Mouse (Mus musculus) frontal cortex, postnatal 14 days (tissue): ENCODE measurements around the gene Cpvl.

ENCODE experiments used
- DNase-seq, 2 experiments: peaks; one replicate each; pipeline ENCODE4 v3.0.0; 2022; ENCODE audit warnings: low spot score in 2 of 2

Cpvl gene

DNA sequence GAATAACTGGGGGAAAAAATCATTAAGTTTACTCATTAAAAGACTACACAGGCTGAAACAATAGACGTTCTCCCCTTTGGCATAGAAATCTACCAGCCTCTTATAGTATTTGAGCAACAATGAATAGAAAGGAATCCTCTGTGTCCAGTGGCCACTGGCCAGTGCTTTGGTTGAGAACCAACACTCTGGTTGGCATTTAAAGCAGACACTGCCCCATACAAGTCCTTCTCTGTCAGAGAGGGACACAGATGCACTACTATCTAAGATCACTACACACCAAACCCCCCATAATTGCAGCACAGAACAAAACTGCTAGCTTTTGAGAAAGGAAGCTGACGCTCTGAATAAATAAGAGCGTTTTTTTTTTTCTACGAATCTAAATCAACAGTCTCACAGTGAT, 93.5 kb downstream of the Cpvl start:
- DNase-seq: peak in 1 of 2 experiments; percentile 25

GRCm38 (mm10) chr6:53884496-53884895, 94.0 kb downstream of the Cpvl start:
- DNase-seq: no peak

GRCm38 (mm10) chr6:53883405-53883804, 95.1 kb downstream of the Cpvl start:
- DNase-seq: no peak

DNA sequence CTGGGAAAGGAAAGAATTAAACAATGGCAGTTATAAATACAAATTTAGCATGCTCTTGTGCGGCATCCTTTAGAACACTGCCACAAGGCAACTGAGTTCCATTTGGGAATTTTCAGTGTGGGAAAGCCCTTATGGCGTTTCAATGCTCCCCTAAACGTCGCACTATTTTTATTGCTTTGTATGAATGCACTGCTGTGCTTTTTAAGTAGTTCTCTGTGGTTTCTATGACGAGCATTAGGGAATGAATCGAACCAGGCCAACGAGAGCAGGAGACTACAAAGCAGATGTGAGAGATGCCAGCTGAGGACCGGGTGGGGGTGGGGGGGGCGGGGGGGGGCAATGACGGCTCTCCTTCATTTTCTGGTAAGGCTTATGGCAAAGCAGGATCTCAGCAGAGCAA, 96.8 kb downstream of the Cpvl start:
- no peak for DNase-seq

GRCm38 (mm10) chr6:53881235-53881606, 97.2 kb downstream of the Cpvl start:
- no peak for DNase-seq

DNA sequence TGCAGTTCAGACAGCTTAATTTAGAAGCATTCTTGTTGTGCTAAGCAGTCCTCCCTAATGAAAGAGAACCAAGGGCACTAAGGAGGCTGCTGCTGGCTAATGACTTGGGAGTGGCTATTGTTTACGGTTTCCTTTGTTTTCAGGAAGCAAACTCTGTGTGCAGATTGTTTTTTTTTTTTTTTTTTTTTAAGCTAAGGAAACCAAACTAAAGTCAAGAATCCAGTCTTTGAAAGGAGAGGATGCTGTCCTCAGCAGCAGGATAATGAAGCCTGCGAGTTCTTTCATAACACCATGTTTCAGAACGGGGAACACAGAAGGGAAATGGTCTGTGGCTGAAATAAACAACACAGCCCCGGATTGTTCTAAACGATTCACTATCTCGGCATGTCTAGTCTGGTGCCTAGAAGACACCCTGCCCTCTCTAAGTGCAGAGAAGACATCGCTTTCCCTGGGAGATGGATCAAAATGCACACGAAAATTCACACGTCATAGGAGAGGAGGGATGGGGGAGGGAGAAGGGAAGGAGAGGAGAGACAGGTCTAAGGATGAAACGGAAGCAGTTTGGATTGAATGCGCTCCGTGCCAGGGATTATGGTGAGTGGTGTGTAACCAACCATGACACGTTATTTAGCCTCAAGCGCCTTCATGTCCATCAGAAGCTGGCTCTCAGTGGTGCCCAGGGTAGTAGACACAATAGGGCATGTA, 97.8 kb downstream of the Cpvl start:
- no peak for DNase-seq

GRCm38 (mm10) chr6:53879567-53879966, 98.9 kb downstream of the Cpvl start:
- no peak for DNase-seq

DNA sequence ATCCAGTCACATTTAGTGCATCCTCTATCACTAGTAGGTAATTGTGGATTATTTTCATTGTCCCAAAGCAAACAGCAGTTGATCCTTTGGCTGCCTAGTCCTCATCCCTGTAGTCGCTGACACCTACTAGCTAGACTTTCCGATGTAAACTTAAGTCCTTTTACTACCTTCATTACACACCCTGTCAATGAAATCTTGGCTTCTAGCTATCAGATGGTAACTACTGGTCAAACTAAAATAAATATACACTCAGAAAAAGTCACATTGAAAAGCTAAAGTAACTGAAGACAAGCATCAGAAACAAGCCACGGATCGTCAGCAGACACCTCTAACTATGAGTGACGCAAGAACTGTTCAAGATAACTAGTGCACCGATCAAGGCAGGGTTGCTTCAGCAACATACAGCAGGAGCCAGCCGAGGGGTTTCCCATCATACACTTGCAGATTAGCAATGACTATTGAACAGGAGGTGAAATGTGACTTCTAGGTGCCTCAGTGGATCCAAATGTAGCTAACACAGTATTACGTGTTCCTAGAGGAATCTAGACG, 103.5 kb downstream of the Cpvl start:
- DNase-seq: no peak

- no peak for DNase-seq
These were observed 106.6 kb downstream of the Cpvl start for GRCm38 (mm10) chr6:53871903-53872302.

GRCm38 (mm10) chr6:53863011-53863410, 115.5 kb downstream of the Cpvl start:
- DNase-seq: no peak

DNA sequence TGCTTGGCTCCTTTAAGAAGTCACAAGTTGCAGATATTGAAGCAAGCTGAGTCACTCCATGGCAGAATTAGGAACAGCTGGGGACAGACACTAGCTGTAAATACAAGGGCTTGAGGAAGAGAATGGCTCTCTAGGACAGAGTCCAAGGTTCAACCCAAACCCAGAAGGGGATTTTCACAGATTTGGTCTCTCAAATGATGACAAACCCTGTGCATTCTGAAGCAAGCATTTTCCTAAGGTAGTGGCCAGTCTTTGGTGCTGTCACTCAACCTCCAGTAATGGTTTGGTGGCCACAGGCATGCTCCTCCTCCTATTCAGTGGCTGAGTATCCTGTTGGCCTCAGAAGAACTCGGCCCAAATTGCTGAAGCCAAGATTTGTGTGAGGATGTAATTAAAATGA, 119.4 kb downstream of the Cpvl start:
- DNase-seq: no peak

GRCm38 (mm10) chr6:53857822-53858221, 120.6 kb downstream of the Cpvl start:
- no peak for DNase-seq

- DNase-seq: no peak
These were observed 121.7 kb downstream of the Cpvl start for GRCm38 (mm10) chr6:53856775-53857174.

DNA sequence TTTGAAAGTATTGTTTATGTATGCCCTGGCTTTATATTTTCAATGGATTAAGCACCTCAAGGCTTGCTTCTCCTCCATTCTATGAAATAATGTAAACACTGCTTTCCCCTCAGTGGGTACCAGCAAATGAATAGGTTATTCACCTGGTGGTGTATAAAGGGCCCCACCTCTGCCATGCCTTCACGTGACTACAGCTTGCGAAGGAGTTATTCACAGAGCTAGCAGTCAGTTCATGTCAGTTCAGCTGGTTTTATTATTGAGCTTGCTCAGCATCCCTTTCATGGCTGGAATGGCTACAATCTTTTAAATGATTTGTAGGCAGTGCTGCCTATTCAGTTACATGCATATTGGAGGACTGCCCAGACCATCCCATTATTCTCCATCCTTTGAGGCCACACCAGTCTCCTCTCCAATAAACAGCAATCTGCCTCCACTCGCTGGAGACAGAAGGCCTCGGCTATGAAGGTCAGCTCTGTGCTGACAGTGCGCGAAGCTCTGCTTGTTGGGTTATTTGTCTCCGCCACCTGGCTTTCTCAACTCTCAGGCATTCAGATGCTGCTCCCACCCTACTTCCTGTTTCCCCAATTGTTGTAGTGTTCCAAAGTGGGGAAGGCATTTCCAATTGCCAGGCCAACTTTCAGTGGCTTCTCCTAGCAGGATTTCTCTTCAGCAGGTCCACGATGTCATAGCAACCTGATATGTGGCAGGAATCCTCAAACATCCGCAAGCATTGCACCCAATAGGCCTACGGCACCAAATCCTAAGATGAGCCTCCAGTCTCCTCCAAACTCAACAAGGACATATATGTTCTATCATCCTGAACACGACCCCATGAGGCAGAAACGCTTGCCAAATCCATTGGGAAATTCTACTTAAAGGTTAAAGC, 123.3 kb downstream of the Cpvl start:
- no peak for DNase-seq

GRCm38 (mm10) chr6:53854226-53854625, 124.2 kb downstream of the Cpvl start:
- no peak for DNase-seq

- no peak for DNase-seq
These were observed 124.9 kb downstream of the Cpvl start for GRCm38 (mm10) chr6:53853546-53853945.

- DNase-seq: no peak
These were observed 133.8 kb downstream of the Cpvl start for GRCm38 (mm10) chr6:53844626-53845025.

- DNase-seq: no peak
These were observed 153.3 kb downstream of the Cpvl start for GRCm38 (mm10) chr6:53825213-53825612.
